Mouse (Mus musculus) cerebellum, postnatal 10 days (tissue): Measurements from ENCODE around the gene Bach1.

ENCODE experiments used
- DNase-seq, 2 experiments: peaks; one replicate each; pipeline ENCODE4 v3.0.0; 2021; ENCODE audit warnings: mixed read lengths in 2 of 2

The Bach1 gene

GRCm38 (mm10) chr16:87714550-87714949, 15.8 kb downstream of the Bach1 start:
- DNase-seq: no peak

GRCm38 (mm10) chr16:87715221-87715620, 16.5 kb downstream of the Bach1 start:
- DNase-seq: no peak

DNA sequence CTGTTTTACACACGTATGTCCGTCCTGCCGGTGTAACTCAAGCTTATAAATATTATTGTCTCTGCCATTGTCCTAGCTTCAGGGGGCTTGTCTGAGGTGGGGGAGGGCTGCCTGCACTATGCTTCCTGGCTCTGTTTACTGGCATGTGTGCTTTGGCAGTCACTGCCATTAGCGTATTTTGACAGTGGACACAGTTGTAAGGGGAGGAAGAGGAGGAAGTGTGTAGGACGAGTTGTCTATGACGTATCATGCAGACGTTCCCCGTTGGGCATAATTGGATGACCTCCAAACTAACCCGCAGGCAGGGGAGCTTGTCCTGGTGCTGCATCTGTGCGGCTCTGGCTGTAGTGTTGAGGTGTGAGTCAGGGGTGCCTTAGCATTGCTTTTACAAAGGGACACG, 17.5 kb downstream of the Bach1 start:
- DNase-seq: no peak

DNA sequence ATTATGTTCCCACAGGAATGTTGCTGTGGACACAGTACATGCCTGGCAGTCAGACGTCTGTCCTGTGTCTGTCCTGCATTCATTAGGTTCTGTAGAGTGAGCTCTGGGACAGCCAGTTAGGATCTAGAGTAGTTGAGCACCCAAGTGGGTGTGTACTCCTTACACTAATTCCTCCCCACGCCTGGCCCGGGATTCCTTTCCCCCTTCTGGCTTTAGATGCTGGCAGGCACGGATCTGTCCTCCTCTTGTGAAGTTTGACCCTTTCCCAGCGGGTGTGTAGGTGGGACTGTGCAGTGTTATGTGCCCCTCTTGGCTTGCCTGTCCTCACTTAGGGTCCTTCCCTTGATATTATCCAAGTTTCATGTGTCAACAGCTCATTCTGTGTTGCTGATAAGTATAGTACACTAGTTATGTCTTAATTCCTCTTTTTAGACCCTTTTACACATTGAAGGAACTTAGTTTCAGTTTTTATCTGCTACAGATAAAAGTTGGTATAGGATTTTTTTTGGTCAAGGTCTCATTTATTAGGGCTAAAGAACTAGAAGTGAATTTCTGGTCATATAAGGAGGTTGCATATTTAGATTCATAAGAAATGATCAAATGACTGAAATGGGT, 18.4 kb downstream of the Bach1 start:
- no peak for DNase-seq

DNA sequence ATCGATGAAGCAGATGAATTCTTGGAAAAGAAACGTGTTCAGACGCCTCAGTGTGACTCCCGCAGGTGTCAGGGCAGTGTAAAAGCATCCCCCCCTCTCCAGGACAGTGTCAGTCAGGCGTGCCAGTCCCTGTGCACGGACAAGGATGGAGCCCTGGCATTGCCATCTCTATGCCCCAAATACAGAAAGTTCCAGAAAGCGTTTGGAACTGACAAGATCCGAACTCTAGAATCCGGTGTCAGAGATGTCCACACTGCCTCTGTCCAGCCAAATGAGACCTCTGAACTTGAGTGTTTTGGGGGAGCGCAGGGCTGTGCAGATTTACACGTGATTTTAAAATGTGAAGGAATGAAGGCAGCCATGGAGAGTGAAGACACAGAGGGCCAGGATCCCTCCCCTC, 20.3 kb downstream of the Bach1 start:
- no peak for DNase-seq

DNA sequence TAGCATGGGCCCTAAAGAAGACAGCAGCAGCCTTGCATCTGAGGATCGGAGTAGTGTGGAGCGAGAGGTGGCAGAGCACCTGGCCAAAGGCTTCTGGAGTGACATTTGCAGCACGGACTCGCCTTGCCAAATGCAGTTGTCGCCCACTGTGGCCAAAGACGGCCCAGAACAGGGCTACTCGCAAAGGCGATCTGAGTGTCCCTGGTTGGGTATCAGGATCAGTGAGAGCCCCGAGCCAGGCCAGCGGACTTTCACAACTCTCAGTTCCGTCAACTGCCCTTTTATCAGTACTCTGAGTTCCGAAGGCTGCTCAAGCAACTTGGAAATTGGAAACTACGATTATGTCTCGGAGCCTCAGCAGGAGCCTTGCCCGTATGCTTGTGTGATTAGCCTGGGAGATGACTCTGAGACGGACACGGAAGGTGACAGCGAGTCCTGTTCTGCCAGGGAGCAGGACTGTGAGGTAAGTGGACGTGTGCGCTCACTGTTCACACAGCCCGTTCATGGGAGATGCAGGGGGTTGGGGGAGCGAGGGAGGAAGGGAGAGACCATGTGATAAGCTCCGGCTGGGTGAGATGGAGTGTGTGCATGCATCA, 21.0 kb downstream of the Bach1 start:
- DNase-seq: peak; percentile 54

- DNase-seq: no peak
Measured at GRCm38 (mm10) chr16:87720851-87721409, 22.2 kb downstream of the Bach1 start.

DNA sequence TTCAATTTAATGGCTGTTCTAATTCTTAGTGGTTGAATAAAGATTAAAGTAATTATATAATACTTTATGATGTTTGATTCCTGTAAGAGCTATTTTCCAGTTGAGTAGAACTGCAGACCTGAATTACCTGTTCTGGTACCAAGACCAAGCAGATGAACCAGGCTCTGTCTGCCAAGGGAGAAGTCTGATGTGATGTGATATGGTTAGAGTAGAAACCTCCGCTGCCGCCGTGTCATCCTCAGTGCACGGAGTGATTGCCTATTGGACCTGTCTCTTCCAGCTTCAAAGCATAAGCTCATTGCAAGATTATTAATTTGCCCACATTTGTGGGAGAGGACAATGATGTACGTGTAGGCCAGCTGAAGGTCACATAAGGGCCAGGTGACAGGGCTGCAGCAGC, 24.1 kb downstream of the Bach1 start:
- DNase-seq: peak; percentile 53 to 54

GRCm38 (mm10) chr16:87723479-87723878, 24.7 kb downstream of the Bach1 start:
- no peak for DNase-seq

DNA sequence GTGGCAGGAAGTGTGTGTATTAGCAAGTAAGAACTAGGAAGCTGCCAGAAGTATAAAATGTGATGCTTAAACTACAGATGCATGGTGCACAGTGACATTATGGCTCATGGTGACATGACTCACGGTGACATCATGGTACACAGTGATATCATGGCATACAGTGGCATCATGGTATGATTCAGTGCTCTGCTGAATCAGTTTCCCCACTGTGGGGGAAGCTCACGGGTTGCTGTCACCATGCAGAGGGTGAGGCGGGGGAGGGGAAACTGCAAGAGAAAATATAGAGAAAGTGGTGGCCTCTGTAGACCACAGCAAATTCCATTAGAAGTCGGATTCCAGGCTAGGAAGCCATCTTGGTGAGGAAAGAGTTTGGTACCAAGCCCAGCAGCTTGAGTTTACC, 26.1 kb downstream of the Bach1 start:
- DNase-seq: no peak

DNA sequence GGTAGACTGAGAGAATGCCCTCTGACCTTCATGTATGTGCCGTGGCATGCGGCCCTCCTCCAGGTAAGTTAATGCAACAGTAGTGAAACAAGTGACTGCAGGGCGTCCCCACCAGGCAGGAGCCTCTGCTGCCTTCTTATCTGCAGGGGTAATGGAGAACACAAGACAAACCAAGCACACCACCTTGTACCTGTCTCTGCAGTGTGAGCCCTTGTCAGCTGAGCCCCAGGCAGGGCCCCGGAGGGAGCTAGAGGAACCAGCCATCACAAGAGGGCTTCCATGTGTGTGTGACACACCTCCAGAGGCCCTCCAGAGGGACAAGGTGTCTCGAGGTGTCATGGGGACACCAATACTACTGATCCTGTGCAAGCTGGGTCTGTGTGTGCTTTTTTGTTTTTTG, 26.5 kb downstream of the Bach1 start:
- no peak for DNase-seq

- peak in 1 of 2 experiments; percentile 46 for DNase-seq
Measured at GRCm38 (mm10) chr16:87725963-87726362, 27.2 kb downstream of the Bach1 start.

DNA sequence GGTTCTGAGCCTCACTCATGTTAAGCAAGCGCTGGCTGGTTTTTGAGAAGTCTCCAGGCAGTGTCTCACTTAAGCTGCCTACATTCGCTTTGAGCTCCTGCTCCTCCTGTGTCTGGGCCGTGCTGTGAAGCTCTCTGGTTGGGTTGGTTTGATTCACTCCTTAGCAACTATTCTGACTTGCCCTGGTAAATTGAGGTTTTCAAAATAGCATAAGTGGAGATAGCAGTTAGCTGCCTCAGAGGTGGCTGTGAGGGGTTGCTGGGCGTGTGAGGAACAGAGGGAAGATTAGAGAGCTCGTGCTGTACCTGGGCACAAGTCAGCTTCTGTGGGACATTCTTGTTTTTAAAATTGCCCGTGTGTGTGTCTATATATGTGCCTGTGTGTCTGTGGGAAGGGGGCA, 27.6 kb downstream of the Bach1 start:
- no peak for DNase-seq

- peak in 1 of 2 experiments; percentile 35 for DNase-seq
Measured at GRCm38 (mm10) chr16:87727250-87727649, 28.5 kb downstream of the Bach1 start.

- no peak for DNase-seq
Measured at GRCm38 (mm10) chr16:87727918-87728317, 29.2 kb downstream of the Bach1 start.

DNA sequence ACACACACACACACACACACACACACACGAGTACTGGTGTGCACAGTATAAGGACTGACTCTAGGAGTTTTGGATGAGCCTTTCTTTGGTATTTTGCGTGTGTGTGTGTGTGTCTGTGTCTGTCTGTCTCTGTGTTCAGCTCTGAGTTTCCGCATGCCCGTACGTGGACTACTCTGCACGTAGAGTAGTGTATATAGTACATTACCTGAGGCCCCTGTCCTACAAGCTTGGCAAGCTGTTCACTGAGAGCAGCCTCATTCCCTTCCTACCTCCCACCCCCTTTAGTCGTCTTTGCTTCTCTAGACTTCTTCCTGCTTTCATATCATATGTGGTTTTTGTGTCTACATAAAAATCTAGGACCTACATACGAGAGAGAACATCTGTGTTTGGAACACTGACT, 30.0 kb downstream of the Bach1 start:
- DNase-seq: no peak

- peak in 1 of 2 experiments; percentile 32 for DNase-seq
Measured at GRCm38 (mm10) chr16:87729469-87729868, 30.7 kb downstream of the Bach1 start.

DNA sequence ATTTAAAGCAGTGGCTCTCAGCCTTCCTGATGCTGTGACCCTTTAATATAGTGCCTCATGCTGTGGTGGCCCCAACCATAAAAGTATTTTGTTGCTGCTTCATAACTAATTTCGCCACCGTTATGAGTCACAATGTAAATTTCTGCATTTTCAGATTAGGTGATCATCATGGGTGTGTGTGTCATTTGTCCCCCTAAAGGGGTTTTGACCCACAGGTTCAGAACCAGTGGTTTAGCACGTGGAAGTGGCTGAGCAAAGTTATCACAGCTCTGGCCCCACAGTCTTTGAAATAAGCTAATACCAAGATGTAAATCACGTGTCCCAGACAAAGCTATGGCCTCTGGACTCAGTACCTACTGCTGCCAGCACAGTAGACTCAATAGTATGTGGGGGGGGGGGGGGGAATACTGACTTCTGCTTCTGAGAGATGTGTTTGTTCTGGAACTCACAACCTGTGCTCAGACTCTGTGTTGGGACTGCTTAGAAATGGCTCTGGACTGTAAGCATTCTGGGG, 36.2 kb downstream of the Bach1 start:
- DNase-seq: no peak

DNA sequence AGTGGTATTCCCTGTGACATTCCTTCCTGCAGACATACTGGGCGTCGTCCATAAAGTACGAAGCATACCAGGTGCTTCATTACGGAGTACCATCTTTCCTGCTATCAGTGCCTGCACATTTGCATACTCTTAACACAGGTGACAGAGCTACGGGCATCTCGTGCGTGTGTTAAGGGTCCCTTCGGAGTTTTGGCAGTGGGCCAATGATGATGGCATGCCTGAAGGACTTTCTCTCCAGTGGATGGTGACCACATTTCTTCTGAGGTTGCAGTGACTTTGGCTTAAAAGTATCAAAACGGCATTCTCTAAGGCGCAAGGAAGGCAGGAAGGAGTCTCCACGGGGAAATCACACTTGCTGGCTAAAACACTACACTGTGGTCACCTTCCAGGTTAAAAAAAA, 37.4 kb downstream of the Bach1 start:
- peak; percentile 51 to 59 for DNase-seq

GRCm38 (mm10) chr16:87737296-87737695, 38.6 kb downstream of the Bach1 start:
- no peak for DNase-seq

DNA sequence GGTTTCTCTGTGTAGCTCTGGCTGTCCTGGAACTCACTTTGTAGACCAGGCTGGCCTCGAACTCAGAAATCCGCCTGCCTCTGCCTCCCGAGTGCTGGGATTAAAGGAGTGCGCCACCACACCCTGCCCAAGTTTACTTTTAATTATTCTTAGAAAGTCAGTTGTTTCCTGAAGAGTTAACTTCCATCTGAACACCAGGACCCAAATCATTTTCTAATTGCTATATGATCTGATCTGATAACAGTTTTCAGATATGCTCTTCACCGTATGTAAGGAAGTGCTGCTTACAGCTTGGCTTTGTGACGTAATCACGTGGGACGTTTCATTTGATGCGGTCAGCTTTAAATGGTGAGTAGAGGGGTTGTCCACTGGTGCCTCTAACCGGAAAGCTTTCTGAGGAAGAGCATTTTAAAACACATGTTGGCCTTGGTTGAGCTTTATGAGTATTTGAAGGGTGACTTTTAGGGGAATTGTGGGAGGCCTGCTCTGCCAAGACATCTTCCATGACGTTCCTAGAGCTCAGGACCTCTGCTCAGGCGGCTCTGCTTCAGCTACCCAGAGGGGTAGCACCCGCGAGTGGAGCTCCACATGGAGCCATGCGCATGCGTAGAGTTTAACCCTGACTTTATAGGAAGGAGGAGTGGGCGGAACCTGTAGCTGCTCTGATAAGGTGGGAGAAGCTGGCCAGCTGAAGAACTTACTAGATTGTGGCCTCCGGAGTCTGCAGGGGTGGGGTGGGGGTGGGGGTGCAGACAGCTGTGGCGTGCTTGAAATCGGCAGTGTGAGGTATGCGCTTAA, 39.3 kb downstream of the Bach1 start:
- DNase-seq: no peak

DNA sequence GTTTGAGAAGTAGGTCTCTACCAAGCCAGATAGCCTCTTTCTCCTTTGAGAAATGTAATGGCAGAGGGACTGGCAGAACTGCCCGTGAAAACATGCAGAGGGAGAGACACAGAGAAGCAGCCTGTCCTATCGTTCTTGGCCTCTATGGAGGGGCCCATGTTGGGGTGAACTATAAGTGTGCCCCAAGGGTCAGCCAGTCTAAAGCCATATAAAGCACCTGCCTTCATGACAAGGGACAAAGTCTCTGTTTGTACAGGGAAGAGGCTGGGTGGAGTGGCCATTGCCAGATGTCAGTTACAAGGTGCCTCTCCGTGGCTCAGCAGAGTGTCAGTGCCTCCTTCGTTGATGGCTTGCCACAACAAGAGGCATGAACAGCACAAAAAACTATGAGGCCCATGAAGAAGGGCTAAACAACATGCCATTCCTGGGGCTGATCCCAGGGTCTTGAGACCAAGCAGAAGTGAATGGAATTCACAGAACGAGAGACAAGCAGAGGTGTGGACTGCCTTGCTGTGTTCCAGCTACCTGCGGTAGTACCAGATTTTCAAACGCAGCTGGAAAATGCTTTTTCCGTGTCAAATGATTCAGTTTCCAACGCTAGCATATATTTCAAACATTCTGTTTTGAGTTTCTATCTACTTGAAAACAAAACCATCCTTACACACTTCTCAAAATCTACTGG, 42.4 kb downstream of the Bach1 start:
- no peak for DNase-seq

- no peak for DNase-seq
Measured at GRCm38 (mm10) chr16:87743661-87744060, 44.9 kb downstream of the Bach1 start.
